Mouse (Mus musculus): Measurements from ENCODE around the gene Peg3.
A peak's percentile ranks its signal among the peaks of the same experiment; 100 is the strongest.

Gene Peg3

DNA sequence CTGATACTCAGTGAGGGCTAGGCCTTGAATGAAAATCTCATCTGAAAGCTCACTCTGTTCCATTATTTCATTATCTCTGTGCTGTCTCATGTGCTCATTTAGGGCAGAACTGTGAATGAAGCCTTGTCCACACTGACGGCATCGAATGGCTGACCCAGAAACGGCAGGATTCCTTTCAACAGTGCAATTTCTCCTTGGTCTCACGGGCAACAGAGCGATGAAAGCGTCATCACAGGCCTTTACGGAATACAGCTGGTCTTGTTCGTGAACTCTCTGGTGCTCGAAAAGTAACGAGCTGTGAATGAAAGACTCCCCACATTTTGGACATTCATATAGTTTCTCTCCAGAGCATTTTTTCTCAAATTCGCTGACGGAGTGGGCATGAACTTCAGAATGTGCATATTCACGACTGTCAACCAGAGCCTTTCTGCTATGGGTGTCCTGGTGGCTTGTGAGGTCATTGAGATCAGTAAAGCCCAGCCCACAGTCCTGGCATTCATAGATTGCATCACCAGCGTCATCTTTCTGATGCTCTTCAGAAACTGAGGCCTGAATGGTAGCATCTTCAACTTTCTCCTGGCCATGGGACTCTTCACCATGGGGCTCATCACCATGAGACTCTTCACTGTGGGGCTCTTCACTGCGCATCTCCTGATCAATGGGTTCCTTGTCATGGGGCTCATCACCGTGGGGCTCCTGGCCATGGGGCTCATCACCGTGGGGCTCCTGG, 21.6 kb downstream of the Peg3 start:
- DNase-seq, result no peak

DNA sequence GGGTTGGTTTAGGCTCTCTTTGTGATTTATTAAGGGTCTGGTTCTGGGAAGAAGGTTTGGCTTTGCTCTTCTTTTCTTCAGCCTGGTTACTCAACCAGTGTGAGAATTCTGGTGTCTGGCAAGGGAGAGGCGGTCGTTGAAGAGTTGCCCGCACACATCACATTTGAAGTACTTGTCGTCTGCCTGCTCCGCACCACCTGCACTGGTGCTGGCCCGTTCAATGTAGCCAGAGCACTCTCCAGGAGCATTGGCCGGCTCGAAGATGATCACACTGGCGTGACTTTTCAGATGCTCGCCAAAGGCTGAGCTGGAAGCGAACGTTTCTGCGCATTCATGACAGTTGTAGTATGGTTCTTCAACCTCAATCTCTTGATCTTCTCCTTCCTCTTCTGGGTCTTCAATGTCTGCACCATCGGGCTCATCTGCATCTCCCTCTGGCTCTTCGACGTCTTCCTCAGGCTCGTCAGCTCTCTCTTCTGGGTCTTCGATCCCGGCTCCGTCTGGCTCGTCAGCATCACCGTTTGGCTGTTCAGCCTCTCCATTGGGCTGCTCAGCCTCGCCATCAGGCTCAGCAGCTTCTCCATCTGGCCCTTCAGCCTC, 22.7 kb downstream of the Peg3 start:
- DNase-seq, result no peak

DNA sequence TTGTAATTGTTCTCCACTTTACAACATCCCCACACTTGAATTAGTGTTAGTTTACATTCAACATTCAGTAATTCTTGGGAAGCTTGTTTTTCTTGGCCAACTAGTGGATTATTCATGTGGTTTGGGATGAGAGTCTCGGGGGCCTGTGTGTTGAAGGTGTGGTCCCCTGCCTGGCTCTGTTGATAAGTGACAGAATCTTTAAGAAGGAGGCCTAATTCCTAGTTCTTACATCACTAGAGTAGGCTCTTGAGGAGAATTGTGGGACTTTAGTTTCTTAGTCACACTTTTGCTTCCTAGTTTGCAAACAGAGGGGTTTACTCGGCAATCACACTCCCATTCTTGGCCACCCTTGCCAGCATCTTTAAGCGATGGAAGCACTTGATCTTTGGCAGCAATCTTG, 31.0 kb downstream of the Peg3 start:
- DNase-seq, result no peak

DNA sequence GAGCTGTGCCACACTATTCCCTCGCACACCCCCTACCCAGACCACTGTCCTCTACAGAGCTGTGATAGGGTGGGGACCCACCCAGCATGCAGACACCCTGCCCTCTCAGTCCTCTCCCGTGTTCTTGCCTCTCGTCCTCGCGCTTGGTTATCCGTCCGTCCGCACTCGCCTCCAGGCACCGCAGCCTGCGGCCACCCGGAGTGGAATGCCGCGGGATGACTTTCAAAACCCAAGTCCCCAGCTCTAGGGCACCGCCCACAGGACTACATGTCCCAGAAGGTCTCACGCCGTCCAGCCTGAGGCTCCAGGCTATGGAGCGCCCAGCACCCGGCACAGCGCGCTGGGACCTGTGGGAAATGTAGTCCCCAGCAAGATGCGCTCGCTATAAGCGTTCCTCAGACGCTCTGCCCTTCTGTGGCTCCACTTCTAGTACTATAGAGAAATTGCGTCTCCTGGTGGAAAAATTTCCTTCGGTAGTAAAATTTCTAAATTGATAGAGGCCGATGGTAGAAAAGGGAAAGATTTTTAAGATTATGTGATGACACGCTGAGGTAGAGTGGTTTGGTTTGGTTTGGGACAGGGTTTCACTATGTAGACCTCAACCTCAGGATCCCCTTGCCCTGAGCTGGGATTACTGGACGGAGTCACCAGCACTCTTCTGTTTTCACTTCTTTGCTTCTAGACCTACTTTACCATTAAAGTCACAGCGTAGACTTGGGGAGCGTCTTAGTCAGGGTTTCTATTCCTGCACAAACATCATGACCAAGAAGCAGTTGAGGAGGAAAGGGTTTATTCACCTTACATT, 33.8 kb downstream of the Peg3 start, which contains the start of gene Zim1:
Zim1 (minus strand) TSS at position 210 of the 805 bp plus-strand sequence.
- DNase-seq, result peak; percentile 73

DNA sequence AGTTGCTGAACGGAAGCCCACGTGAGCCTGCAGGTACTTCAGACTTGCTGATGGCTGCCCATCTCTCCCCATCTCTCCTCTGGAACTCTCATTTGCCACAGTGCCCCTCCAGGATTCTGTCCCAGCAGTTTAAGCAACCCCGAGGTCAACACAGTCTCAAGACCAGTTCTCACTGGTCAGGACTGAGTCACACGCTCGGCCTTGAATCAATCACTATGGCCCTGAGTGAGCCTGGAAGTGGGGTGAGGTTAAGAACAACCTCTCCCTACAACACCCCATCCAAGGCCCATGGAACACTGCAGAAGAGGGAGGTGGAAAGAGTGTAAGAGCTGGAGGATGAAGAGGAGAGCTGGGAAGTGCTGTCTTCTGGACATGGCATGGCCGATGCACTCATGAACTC, 44.7 kb downstream of the Peg3 start:
- DNase-seq, result no peak

DNA sequence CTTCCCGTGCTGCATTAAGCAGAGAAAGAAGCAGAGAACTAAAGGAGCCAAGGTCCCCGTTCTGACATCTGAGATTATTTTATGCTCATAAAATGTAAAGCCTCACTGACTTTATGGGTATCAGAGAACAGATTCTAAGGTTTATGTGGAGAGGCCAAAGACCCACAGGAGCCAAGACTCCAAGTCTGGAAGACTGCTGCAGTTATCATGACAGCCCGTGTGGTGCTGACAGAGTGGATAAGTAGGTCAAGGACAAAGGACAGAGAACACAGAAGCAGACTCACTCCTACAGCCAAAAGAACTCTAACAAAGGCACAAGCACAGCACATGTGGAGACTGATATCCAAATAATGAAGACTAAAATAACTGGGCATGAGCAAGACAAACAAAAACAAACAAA, 63.5 kb downstream of the Peg3 start:
- DNase-seq, result no peak

DNA sequence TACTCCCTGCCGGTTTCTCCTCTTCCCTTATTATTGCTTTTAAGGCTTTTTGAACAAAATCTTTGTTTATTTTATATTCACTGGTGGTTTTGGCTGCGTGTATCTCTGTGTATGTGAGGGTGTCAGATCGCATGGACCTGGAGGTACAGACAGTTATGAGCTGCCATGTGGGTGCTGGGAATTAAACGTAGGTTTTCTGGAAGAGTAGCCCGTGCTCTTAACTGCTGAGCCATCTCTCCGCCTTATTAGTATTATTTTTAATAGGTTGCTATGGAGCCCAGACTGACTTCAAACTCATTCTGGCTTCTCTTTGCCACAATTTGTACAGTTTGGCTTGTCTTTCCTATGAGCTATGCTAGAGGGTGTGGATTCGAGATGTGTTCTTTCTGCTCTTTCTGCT, 66.8 kb downstream of the Peg3 start:
- DNase-seq, result no peak

DNA sequence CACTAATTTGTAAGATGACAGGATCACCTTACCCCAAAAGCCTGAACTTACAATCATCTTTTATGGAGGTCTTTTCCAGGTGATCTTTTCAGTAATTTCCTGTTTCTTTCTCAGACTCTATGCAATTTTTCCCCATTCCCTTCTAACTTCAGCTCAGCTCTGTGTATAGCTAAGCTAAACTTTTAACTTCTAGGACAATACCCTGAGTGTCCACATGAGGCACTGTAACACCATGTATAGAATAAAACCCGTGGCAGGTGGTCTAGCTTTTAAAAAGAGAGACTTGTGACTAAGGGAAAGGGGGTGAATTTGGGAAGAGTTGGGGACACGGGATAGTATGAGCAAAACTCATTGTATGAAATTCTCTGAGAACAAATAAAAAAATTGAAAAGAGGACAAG, 70.6 kb downstream of the Peg3 start:
- DNase-seq, result peak; percentile 44

DNA sequence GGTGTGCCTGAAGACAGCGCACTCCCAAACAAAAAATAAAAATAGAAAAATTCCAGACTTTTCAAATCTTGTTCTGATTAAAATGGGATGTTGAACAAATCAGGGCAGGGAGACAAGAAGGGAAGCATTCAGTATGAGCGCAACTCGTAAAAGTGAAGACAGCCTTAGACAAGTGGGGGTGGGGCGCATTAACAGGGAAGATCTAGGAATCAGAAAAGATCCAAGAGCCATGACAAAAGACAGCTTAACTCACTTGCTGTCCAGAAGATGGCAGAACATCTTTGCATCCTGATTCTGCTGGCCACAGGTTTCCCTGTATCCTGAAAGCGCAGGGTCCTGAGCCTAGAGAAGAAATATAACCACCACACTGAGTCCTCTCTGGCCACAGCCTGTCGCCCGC, 71.6 kb downstream of the Peg3 start:
- no peak for DNase-seq
